Mouse (Mus musculus): ENCODE data around the gene Pld6.

The Pld6 gene

DNA sequence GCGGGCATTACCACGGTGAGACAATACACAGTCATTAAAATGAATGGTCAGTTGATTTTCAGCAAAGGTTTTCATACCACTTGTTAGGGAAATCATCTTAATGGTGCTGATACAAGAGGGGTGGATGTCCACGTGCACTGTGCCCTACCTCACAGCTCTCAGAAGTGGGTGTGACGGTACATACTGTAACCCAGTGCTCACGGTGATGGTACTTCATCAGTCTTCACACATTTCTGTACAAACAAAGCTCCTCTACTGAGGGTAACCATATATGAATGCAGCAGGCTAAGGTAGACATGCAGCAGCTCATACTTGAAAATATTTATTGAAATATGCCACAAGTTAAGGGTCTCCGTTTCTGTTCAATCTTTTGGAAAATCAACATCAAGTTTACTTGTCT, 3.9 kb downstream of the Pld6 start:
- no peak for DNase-seq

DNA sequence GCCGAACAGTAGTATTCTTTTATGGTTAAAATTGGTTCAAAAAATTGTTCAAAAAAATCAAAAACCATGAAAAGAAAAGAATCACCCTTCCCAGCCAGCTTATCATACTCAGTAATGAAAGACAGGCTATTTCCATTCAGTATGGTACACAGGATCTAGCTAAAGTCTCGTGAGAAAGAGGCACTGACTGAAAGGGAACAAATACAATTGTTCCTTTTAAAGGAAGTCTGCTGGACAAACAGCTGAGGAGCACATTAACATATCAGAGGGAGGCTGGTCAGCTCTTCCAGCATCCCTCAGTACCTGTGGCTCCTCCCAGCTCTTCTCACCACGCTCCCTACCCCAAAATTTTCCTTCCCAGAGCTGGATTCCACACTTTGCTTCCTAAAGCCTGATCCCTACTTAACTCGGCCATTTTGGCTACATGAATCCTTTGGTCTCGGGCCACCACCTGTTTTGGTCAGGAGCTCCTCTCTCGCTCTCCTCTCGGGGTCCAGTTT, 5.3 kb downstream of the Pld6 start:
- no peak for DNase-seq

- DNase-seq, result no peak
Observed at GRCm38 (mm10) chr11:59780241-59780640, 7.2 kb downstream of the Pld6 start.

DNA sequence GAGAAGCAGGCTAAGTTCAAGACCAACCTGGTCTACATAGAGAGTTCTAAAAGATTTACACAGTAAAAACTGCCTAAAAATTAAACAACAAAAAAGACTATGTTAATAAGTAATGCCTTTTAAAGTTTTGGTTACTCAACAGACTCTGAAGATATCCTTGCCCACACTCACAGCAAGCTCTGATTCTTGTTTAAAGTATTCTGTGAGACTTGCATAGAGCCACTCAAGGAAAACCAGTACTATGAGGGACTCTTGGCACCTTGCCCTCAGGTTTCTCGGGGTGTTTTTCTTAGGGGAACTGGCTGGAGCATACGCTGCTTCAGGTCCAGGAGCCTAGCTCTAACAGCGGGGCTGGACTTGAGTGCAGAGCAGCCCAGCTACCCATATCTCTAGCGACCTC, 8.0 kb downstream of the Pld6 start:
- no peak for DNase-seq

GRCm38 (mm10) chr11:59778874-59779223, 8.6 kb downstream of the Pld6 start:
- DNase-seq, result no peak

DNA sequence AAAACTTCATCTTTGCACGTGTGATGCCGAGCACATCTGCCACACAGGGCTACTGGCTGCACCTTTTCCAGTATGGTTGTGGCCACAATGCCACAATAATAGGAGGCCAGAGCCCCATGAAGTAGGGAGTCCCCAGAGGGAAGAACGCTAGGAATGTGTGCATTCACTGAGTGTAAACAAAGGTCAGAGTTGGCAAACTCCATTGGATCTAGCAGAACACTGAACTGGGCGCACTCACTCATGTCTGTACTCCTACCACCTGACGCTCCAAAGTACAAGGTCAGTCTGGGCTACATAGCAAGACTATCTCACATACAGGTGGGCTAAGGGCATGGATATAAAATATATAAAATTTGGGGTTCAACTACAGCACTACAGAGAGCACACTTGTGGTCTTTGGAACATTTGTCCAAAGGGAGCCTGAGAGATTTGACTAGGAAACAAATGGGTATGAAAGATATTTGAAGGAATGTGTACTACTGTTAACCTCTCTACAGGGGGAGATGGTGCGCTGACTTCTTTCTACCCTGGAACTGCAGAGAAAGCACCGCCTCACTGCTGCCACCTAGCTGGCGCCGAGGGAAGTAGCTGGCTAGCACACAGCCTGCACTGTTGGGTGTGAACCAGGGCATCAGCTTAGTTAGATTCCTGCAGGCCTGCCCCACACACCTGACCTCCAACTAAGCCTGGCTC, 9.1 kb downstream of the Pld6 start:
- DNase-seq, result peak; percentile 52 to 56

- DNase-seq, result no peak
Observed at GRCm38 (mm10) chr11:59777259-59777658, 10.2 kb downstream of the Pld6 start.

DNA sequence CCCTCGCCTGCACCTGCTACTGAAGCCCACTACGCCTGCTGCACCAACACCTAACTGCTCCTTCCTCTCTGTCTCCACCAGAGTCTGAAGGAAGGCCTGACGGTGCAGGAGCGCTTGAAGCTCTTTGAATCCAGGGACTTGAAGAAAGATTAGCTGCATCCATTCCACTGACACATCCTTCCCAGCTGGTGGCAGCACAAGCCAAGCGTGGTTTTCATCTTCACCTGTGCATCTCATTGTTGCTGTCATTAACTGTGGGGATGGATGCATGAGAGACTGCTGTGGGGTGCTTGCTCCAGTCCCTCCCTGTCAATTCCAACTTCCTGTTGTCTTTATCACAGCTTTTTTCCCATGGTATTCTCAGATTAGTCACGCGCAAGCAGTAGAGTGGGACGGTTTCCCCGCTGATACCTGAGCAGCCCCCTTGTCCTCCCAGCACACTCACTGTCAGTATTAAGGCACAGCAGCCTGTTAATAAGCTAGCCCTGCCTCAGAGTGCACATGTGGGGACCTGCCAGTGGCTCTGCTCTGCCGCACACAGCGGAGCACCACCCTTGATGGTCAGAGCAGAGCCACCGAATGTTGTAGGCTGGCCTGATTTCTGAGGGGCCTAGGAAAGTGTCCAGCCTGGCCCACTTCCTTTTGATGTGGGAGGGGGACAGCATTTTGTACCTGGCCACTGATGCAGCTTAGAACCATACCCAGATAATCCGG, 11.9 kb downstream of the Pld6 start:
- DNase-seq, result no peak

- no peak for DNase-seq
Observed at GRCm38 (mm10) chr11:59774522-59774921, 12.9 kb downstream of the Pld6 start.

GRCm38 (mm10) chr11:59772902-59773301, 14.5 kb downstream of the Pld6 start:
- DNase-seq, result no peak

GRCm38 (mm10) chr11:59772291-59772690, 15.2 kb downstream of the Pld6 start:
- no peak for DNase-seq

DNA sequence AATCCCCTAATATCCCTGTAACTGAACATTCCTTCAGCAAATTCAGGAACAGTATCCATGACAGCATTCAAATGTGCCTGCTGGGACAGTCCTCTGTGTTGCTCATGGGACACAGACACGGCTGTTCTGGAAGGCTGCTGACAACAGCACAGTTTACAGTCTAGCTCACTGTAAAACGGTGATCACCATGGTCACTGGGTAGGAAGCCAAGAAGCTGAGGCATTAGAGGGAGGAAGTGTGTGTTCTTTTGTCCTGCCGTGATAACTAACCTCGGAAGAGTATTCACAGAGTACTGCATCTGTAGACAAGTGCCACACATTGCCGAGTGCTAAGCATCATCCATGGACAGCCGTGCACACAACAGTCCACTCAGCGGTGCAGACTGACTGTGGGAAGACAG, 16.7 kb downstream of the Pld6 start:
- no peak for DNase-seq

- DNase-seq, result no peak
Observed at GRCm38 (mm10) chr11:59769738-59770137, 17.7 kb downstream of the Pld6 start.

GRCm38 (mm10) chr11:59769307-59769706, 18.1 kb downstream of the Pld6 start:
- no peak for DNase-seq

GRCm38 (mm10) chr11:59760796-59761195, 26.6 kb downstream of the Pld6 start:
- DNase-seq, result no peak

- DNase-seq, result no peak
Observed at GRCm38 (mm10) chr11:59759626-59760025, 27.8 kb downstream of the Pld6 start.

DNA sequence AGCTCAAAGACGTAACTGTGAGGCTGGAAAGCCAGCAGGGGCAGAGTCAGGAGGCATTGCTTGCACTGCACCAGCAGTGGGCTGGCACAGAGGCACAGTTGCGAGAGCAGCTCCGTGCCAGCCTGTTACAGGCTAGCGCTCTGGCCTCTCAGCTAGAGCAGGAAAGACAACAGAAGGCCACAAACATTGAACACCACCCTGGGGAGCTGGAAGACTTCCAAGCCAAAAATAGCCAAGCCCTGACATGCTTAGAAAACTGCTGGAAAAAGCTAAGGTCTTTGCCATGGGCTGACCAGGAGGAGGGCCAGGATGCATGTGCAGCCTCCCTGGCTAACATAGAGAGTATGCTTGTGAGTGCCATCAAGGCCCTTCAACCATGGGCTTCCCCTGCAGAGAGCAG, 28.3 kb downstream of the Pld6 start:
- no peak for DNase-seq

DNA sequence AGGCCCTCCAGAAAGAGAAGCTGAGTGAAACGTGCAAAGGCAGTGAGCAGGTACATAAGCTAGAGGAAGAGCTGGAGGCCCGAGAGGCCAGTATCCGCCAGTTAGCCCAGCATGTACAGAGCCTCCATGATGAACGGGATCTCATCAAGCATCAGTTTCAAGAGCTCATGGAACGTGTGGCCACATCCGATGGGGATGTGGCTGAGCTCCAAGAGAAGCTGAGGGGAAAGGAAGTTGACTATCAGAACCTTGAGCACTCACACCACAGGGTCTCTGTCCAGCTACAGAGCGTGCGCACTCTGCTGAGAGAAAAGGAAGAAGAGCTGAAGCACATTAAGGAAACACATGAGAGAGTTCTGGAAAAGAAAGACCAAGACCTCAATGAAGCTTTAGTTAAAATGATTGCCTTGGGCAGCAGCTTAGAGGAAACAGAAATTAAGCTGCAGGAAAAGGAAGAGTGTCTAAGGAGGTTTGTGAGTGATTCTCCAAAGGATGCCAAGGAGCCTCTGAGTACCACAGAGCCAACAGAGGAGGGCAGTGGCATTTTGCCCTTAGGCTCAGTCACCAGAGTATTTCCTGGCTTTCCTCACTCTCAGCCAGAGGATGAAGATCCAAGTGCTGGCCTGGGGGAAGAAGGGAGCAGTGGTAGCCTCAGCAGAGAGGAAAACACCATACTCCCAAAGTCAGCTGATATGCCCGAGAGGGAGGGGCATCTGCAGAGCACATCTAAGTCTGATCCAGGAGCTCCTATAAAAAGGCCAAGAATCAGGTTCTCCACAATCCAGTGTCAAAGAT, 29.1 kb downstream of the Pld6 start:
- DNase-seq, result no peak

DNA sequence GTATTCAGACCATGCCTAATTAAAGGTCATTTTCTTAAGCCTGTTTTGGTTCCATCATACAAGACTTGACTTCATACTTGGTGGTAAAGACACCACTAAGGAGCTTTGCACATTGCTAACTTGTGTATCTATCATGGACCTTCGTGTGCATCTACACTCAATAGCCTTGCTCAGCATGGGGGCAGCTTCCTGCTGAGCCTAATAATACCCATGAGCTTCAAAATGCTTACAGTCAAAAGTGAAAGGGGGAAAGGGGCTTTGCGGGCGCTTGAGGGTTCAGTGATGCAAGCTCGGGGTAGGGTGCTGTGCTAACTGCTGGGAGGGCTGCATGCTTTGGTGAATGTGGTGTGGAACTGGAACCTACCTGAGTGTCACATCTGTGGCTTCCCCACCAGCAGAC, 31.1 kb downstream of the Pld6 start:
- DNase-seq, result no peak

DNA sequence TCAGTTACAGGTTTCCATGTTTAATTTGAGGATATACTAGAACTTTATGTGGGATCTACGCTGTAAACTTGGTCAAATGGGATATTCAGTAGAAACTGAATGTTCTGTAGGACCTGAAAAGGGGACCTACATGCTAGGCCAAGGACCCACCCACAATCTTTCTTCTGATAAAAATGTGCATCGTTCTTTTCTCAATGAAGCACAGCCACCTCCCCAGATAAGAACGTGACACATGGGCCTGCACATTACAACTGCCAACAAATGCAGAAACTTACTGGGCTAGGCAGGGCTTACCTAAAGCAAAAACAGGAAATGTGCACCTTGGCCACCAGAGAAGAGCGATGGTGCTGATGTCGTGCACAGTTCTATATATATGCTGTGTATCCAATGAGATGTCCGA, 32.9 kb downstream of the Pld6 start:
- no peak for DNase-seq

DNA sequence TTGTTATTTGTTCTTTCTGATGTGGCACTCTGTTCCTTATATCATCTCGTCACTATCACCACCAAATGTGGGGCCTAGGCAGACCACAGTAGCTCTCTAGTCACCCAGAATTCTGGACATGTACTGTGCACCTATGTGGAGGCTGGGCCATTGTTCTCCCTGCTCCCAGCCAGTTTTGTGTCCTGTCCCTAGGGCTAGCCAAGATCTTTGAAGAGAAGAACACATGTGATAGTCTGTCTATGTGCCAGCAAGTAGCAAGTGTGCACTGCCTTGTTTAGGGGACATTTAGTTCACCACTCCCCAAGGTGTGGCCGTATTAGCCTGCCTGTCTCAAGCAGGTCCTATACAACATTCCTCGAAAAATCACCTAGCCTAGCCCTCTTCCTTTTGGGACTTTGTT, 38.4 kb downstream of the Pld6 start:
- no peak for DNase-seq

DNA sequence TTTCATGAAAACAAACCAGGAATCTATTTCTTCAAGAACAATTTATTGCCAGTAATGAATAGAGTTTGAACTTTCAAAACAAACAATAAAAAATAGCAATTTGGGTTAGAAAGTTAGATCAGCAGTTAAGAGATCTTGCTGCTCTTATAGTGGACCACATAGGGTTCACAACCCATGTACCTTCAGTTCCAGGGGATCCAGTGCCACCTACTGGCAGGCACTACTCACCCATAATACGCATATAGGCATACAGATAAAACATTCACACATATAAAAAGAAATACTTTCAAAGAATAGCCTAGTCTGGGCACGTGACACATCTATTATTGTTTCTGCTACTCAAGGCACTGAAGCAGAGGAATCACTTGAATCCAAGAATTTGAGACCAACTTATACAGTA, 40.8 kb downstream of the Pld6 start:
- peak; percentile 14 to 23 for DNase-seq

- no peak for DNase-seq
Observed at GRCm38 (mm10) chr11:59745851-59746250, 41.6 kb downstream of the Pld6 start.

- DNase-seq, result no peak
Observed at GRCm38 (mm10) chr11:59744374-59744773, 43.1 kb downstream of the Pld6 start.
